Mouse (Mus musculus): ENCODE data around the gene Hif3a. TPM values are rescaled to one million over a fixed set of nuclear protein-coding genes. Genes with fewer than 3 reads are reported as not detected.

Hif3a gene
- polyA plus RNA-seq, 1 experiment = 11.9 TPM

- no peaks in the 10 kb centered on the region for H3K9me3 ChIP-seq (replicated peaks; ENCODE audit: control insufficient read depth, insufficient read depth, low read length, poor library complexity, severe bottlenecking)
- H3K36me3 ChIP-seq (ENCODE audit: control insufficient read depth, insufficient read depth, low read length, poor library complexity, severe bottlenecking) = no peaks in the 10 kb centered on the region
- H3K4me3 ChIP-seq (ENCODE audit: low read depth, low read length) = no peak overlapping the region
- H3K9ac ChIP-seq (ENCODE audit: low read depth, poor library complexity, severe bottlenecking) = no peak overlapping the region
- H3K27ac ChIP-seq (ENCODE audit: insufficient read depth, low read length) = no peak overlapping the region
- peaks cover 1% of the 10 kb centered on the region for H3K4me1 ChIP-seq (ENCODE audit: control insufficient read depth, insufficient read depth, low read length)
- no peaks in the 10 kb centered on the region for H3K27me3 ChIP-seq (ENCODE audit: control insufficient read depth, insufficient read depth, low read length, poor library complexity, severe bottlenecking)
- TF ChIP-seq CTCF (IDR thresholded peaks at IDR 0.05; ENCODE audit: low read depth, low read length) (no peak), EP300 (IDR thresholded peaks at IDR 0.05; ENCODE audit: insufficient read depth, low read depth, low read length) (no peak), POLR2A (IDR thresholded peaks at IDR 0.05; ENCODE audit: insufficient read depth, low read length) (no peak)
These were observed 7.8 kb downstream of the Hif3a start for GRCm38 (mm10) chr7:17054325-17054989.

- H3K4me3 ChIP-seq (ENCODE audit: low read depth, low read length) = no peak overlapping the region
- no peaks in the 10 kb centered on the region for H3K36me3 ChIP-seq (ENCODE audit: control insufficient read depth, insufficient read depth, low read length, poor library complexity, severe bottlenecking)
- no peaks in the 10 kb centered on the region for H3K9me3 ChIP-seq (replicated peaks; ENCODE audit: control insufficient read depth, insufficient read depth, low read length, poor library complexity, severe bottlenecking)
- H3K27me3 ChIP-seq (ENCODE audit: control insufficient read depth, insufficient read depth, low read length, poor library complexity, severe bottlenecking) = no peaks in the 10 kb centered on the region
- no peak overlapping the region for H3K9ac ChIP-seq (ENCODE audit: low read depth, poor library complexity, severe bottlenecking)
- no peaks in the 10 kb centered on the region for H3K4me1 ChIP-seq (ENCODE audit: control insufficient read depth, insufficient read depth, low read length)
- TF ChIP-seq POLR2A (IDR thresholded peaks at IDR 0.05; ENCODE audit: insufficient read depth, low read length) = no peak
- no peak for TF ChIP-seq EP300 (IDR thresholded peaks at IDR 0.05; ENCODE audit: insufficient read depth, low read depth, low read length)
- peak; percentile 88 for TF ChIP-seq CTCF (IDR thresholded peaks at IDR 0.05; ENCODE audit: low read depth, low read length)
- no peak overlapping the region for H3K27ac ChIP-seq (ENCODE audit: insufficient read depth, low read length)
These were observed 11.2 kb downstream of the Hif3a start for GRCm38 (mm10) chr7:17050933-17051594.

GRCm38 (mm10) chr7:17050491-17050890, 11.7 kb downstream of the Hif3a start:
- Histone ChIP-seq H3K4me3 (ENCODE audit: low read depth, low read length) (no peak overlapping the region), H3K27me3 (ENCODE audit: control insufficient read depth, insufficient read depth, low read length, poor library complexity, severe bottlenecking) (no peaks in the 10 kb centered on the region), H3K4me1 (ENCODE audit: control insufficient read depth, insufficient read depth, low read length) (no peaks in the 10 kb centered on the region), H3K36me3 (ENCODE audit: control insufficient read depth, insufficient read depth, low read length, poor library complexity, severe bottlenecking) (no peaks in the 10 kb centered on the region), H3K9me3 (replicated peaks; ENCODE audit: control insufficient read depth, insufficient read depth, low read length, poor library complexity, severe bottlenecking) (no peaks in the 10 kb centered on the region), H3K9ac (ENCODE audit: low read depth, poor library complexity, severe bottlenecking) (no peak overlapping the region), H3K27ac (ENCODE audit: insufficient read depth, low read length) (no peak overlapping the region)
- TF ChIP-seq POLR2A (IDR thresholded peaks at IDR 0.05; ENCODE audit: insufficient read depth, low read length) (no peak), CTCF (IDR thresholded peaks at IDR 0.05; ENCODE audit: low read depth, low read length) (no peak), EP300 (IDR thresholded peaks at IDR 0.05; ENCODE audit: insufficient read depth, low read depth, low read length) (no peak)

GRCm38 (mm10) chr7:17048431-17049190, 13.6 kb downstream of the Hif3a start:
- H3K4me1 ChIP-seq (ENCODE audit: control insufficient read depth, insufficient read depth, low read length) = no peaks in the 10 kb centered on the region
- no peak overlapping the region for H3K9ac ChIP-seq (ENCODE audit: low read depth, poor library complexity, severe bottlenecking)
- H3K9me3 ChIP-seq (replicated peaks; ENCODE audit: control insufficient read depth, insufficient read depth, low read length, poor library complexity, severe bottlenecking) = no peaks in the 10 kb centered on the region
- H3K27me3 ChIP-seq (ENCODE audit: control insufficient read depth, insufficient read depth, low read length, poor library complexity, severe bottlenecking) = no peaks in the 10 kb centered on the region
- no peak for TF ChIP-seq CTCF (IDR thresholded peaks at IDR 0.05; ENCODE audit: low read depth, low read length)
- no peaks in the 10 kb centered on the region for H3K36me3 ChIP-seq (ENCODE audit: control insufficient read depth, insufficient read depth, low read length, poor library complexity, severe bottlenecking)
- H3K27ac ChIP-seq (ENCODE audit: insufficient read depth, low read length) = no peak overlapping the region
- no peak overlapping the region for H3K4me3 ChIP-seq (ENCODE audit: low read depth, low read length)

- H3K36me3 ChIP-seq (ENCODE audit: control insufficient read depth, insufficient read depth, low read length, poor library complexity, severe bottlenecking) = no peaks in the 10 kb centered on the region
These were observed 15.1 kb downstream of the Hif3a start for GRCm38 (mm10) chr7:17047041-17047682.

More at GRCm38 (mm10) chr7:17047041-17047682, 15.1 kb downstream of the Hif3a start:
- TF ChIP-seq EP300 (IDR thresholded peaks at IDR 0.05; ENCODE audit: insufficient read depth, low read depth, low read length) (no peak), POLR2A (IDR thresholded peaks at IDR 0.05; ENCODE audit: insufficient read depth, low read length) (no peak), CTCF (IDR thresholded peaks at IDR 0.05; ENCODE audit: low read depth, low read length) (no peak)
- Histone ChIP-seq H3K27ac (ENCODE audit: insufficient read depth, low read length) (peak overlapping the region; percentile 47; the same call in 1 of the 2 replicates), H3K4me1 (ENCODE audit: control insufficient read depth, insufficient read depth, low read length) (no peaks in the 10 kb centered on the region), H3K9ac (ENCODE audit: low read depth, poor library complexity, severe bottlenecking) (no peak overlapping the region), H3K4me3 (ENCODE audit: low read depth, low read length) (no peak overlapping the region), H3K27me3 (ENCODE audit: control insufficient read depth, insufficient read depth, low read length, poor library complexity, severe bottlenecking) (no peaks in the 10 kb centered on the region), H3K9me3 (replicated peaks; ENCODE audit: control insufficient read depth, insufficient read depth, low read length, poor library complexity, severe bottlenecking) (no peaks in the 10 kb centered on the region)
